Mouse (Mus musculus) MEL (cell line): ENCODE measurements around the gene Ndufs2.

ENCODE experiments used
- CHD2 ChIP-seq: IDR thresholded peaks from 2 replicates; pipeline ENCODE4 v1.6.1; 2011; ENCODE audit warnings: low read length, improper control_type of control experiment
- CTCF ChIP-seq, 3 experiments: IDR thresholded peaks in 2 of 3; conservative IDR thresholded peaks in 1 of 3; 2 replicates each; pipeline ENCODE4 v1.5.1; 2011 to 2012; ENCODE audit warnings: low read length in 3 of 3, low read depth in 2 of 3, mild to moderate bottlenecking in 2 of 3, improper control_type of control experiment in 1 of 3, inconsistent platforms in 1 of 3, mixed read lengths in 1 of 3, moderate library complexity in 1 of 3; ENCODE audit not compliant: control insufficient read depth in 1 of 3, insufficient read depth in 1 of 3, poor library complexity in 1 of 3, severe bottlenecking in 1 of 3
- MYB ChIP-seq: IDR thresholded peaks from 2 replicates; pipeline ENCODE4 v1.6.1; 2011; ENCODE audit warnings: mild to moderate bottlenecking, low read depth, low read length, improper control_type of control experiment
- TBP ChIP-seq: IDR thresholded peaks from 2 replicates; pipeline ENCODE4 v1.8.0; 2011; ENCODE audit warnings: low read depth, low read length, improper control_type of control experiment

DNA sequence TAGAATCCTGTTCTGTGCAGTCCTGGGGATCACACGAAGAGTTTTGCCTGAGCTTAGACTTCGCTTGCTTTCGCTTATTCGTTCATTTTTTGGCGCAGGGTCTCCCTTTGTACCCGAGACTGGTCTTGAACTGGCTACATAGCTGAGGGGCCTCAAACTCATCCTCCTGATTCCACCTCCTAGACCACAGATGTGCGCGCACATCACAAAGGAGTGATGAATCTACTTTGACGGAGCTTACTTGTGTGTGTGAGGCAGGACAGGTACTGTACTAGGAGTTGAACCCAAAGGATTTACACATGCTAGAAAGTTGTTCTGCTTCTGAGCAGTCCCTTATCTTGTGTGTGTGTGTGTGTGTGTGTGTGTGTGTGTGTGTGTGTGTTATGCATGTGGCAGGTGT is 60.4 kb downstream of the Ndufs2 start:
- no peak for TF ChIP-seq TBP
- TF ChIP-seq MYB = no peak
- no peak for TF ChIP-seq CHD2
- TF ChIP-seq CTCF (IDR thresholded peaks at IDR 0.05 in 2 of 3, conservative IDR thresholded peaks at IDR 0.05 in 1 of 3; ENCODE audit: control insufficient read depth in 1 of 3, insufficient read depth in 1 of 3, low read depth in 2 of 3, low read length in 3 of 3, poor library complexity in 1 of 3, severe bottlenecking in 1 of 3) = no peak
